Mouse (Mus musculus): ENCODE results near the gene Tyw3. TPM values are rescaled to one million over a fixed set of nuclear protein-coding genes. Genes with fewer than 3 reads are reported as not detected.

Gene Tyw3
- polyA plus RNA-seq, 1 experiment from 2014 or later = 15.3 TPM

DNA sequence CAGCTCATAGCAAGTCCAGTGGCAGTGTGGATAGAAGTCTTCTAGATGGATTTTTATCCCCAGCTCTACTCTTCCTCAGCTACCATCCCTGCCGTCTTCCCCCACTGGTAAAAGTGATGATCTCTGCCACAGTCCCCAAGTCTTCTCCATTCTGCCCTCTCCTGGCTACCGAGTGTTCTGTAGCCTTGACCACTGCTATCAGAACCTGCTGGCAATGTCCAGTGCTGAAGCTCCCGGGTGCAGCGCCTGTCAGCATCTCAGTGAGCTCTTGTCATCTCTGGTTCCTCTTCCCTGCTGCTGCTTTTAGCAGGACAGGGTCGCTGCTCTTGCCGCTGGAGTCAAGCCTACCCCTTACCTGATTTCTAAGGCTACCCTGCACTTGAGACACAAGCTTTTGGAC is 70.3 kb downstream of the Tyw3 start:
- Histone ChIP-seq H3K9ac (replicated peaks; ENCODE audit: low read depth, low read length) (no peak overlapping the region), H3K4me2 (replicated peaks; ENCODE audit: low read depth, low read length) (no peak overlapping the region), H3K36me3 (ENCODE audit: control insufficient read depth, insufficient read depth, low read length) (no peaks in the 10 kb centered on the region), H3K27me3 (ENCODE audit: control insufficient read depth, insufficient read depth, low read length) (no peaks in the 10 kb centered on the region), H3K27ac (ENCODE audit: low read length) (no peak overlapping the region), H3K9me3 (ENCODE audit: control insufficient read depth, low read depth, low read length) (no peaks in the 10 kb centered on the region), H3K4me3 (ENCODE audit: low read depth, low read length) (no peak overlapping the region), H3K4me1 (ENCODE audit: control insufficient read depth, insufficient read depth, low read length) (no peaks in the 10 kb centered on the region)
- 33% methylated on average over 6 of the region's 6 CpGs for WGBS
- no peak for ATAC-seq (ENCODE audit: insufficient number of reproducible peaks, insufficient read depth, low FRiP score, low read depth)

Other genes with a start within 250 kb of the Tyw3 start
- gene Cryz, start 393 bp downstream of the Tyw3 start, polyA plus RNA-seq (2014; fragmentation: Nextera tagmentation; extraction: Ambion mirVana) = 15.4 and 20.1 TPM in 2 replicates
- gene Erich3, start 66.8 kb upstream of the Tyw3 start, polyA plus RNA-seq (2014; fragmentation: Nextera tagmentation; extraction: Ambion mirVana) = 0.29 and 0.34 TPM in 2 replicates

All from stomach, embryonic 14.5 days (tissue).